Mouse (Mus musculus): ENCODE data around the gene Tmed2.
"Not testable (repeated sequence)": the region's sequence is repeated elsewhere in the genome, so short reads cannot be mapped to it uniquely, and the experiment has no call there.

The Tmed2 gene

GRCm38 (mm10) chr5:124575467-124575866 is 35.0 kb downstream of the Tmed2 start:
- DNase-seq (ENCODE audit: low spot score in 2 of 2), result no peak

DNA sequence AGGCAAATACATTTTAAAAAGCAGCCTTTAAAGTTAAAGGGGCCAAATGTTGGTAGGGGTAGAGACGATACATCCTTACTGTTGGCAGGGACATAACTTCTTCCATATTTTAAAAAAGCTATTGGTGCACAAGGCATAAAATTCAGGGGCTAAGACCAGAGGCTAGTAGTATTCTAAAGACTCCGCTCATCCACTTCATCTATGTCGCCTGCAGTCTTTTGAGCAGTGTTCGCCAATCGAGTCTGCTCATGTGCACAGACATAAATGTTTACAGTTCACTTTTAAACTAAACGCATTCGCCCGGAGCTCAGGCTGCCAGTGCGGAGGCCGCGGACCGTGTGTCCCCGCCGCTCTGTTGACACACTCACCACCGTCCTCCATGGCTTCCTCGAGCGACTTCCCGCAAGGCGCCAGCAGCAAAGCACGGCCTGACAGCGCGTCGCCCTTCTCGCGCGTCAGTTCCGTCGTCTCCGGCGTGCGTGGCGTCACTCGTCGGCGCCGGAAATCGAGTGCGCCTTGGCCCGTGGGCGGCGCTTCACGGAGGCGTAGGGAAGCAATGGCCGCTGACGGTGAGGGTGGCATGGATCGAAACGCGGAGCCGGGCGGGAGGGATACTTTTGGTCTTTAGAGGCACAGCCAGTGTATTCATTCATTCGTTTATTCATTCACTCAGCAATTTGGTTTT is 38.3 kb downstream of the Tmed2 start, which contains the start of the genes Eif2b1 and Gtf2h3:
Gene Eif2b1 (minus strand): TSS at position 499 of the 685 bp plus-strand sequence.
Gene Gtf2h3 (plus strand): TSS at position 508 of the 685 bp plus-strand sequence.
- peak; percentile 92 to 96 for DNase-seq (ENCODE audit: low spot score in 2 of 2)

GRCm38 (mm10) chr5:124582515-124582914 is 42.0 kb downstream of the Tmed2 start:
- DNase-seq (ENCODE audit: low spot score in 2 of 2), result no peak

DNA sequence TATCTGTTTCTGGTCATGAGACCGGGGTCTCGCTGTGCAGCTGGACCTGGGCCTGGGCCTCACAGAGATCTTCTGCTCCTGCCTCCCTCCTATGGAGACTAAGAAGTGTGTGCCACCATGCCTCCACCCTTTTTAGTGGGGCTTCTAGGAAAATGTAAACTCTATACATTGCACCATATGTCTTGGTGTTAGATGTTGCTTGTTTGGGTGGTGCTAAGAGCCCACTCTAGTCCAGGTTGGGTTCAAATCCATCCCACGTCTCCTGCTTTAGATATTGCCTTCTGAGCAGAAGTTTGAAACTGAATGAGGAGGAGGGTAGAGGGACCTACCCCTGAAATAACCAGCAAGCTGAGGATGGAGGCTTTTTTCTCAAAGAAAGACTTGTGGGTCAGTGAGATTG is 52.3 kb downstream of the Tmed2 start:
- DNase-seq (ENCODE audit: low spot score in 2 of 2), result peak in 1 of 2 experiments; percentile 16

GRCm38 (mm10) chr5:124598224-124599174 is 58.0 kb downstream of the Tmed2 start:
- peak; percentile 92 to 96 for DNase-seq (ENCODE audit: low spot score in 2 of 2)

DNA sequence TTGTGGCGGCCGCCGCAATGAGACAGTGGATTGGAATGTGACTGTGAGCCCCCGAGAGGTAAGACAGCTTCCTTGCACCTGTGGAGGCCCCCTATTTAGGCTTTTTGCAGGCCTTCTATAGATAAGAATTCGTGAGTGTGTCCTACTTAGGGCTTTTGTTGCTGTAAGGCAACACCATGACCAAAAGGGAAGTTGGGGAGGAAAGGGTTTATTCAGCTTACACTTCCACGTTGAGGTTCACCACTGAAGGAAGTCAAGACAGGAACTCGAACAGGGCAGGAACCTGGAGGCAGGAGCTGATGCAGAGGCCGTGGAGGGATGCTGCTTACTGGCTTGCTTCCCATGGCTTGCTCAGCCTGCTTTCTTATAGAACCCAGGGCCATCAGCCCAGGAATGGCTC is 59.2 kb downstream of the Tmed2 start:
- not testable (repeated sequence) for DNase-seq (ENCODE audit: low spot score in 2 of 2)
